ENCODE assay signal across 7 mouse cellular contexts in the genomic region with DNA sequence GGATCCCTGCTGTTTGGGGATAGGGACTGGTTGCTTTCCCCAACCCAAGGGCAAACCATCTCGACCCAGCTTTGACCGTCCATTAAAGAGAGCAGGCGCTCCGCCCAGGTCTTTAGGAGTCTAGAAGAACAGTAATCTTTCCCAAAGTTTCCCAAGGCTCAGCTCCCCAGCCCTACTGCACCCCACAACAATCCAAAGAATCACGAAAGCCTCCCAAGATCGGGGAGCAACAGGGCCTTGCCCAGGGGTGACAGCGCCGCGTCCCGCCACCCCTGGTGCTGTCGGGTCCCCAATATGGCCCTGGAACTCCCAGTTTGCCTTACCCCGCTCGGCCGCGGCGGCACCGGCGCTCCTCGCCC. TPM values are rescaled to one million over a fixed set of nuclear protein-coding genes. Genes with fewer than 3 reads are reported as not detected.
DNase-seq lines count a peak whose midpoint lies in the region; ATAC-seq lines count a peak whose summit lies in the region.

No protein-coding gene starts in this region.

- no peak for ATAC-seq in lung, embryonic 16.5 days (ENCODE audit: low read depth)
- peak; percentile 27; the same call in 1 of the 2 replicates for ATAC-seq in forebrain, embryonic 15.5 days (replicated peaks)
- ATAC-seq in liver, embryonic 13.5 days (ENCODE audit: low read depth) = no peak
- ATAC-seq in stomach, embryonic 16.5 days (ENCODE audit: insufficient read depth, low FRiP score) = no peak
- no peak for ATAC-seq in erythroid progenitor cell, adult 5-6 weeks (replicated peaks; ENCODE audit: low FRiP score, poor library complexity, severe bottlenecking)

- peak overlapping the region; percentile 94 for H3K4me2 ChIP-seq in lung, embryonic 16.5 days (ENCODE audit: low read depth, low read length)
- H3K4me2 ChIP-seq in forebrain, embryonic 15.5 days (replicated peaks) = peak overlapping the region; percentile 92
- peak overlapping the region; percentile 64 for H3K4me2 ChIP-seq in liver, embryonic 13.5 days
- H3K4me2 ChIP-seq in stomach, embryonic 16.5 days (ENCODE audit: low read depth, low read length) = peak overlapping the region; percentile 92

- peaks cover 13% of the 10 kb centered on the region for H3K4me1 ChIP-seq in lung, embryonic 16.5 days (replicated peaks; ENCODE audit: control insufficient read depth, insufficient read depth, low read length)
- H3K4me1 ChIP-seq in forebrain, embryonic 15.5 days = peaks cover 13% of the 10 kb centered on the region
- peaks cover 8% of the 10 kb centered on the region; the same call in 1 of the 2 replicates for H3K4me1 ChIP-seq in liver, embryonic 13.5 days (replicated peaks)
- peaks cover 9% of the 10 kb centered on the region; the same call in 1 of the 2 replicates for H3K4me1 ChIP-seq in stomach, embryonic 16.5 days (ENCODE audit: control insufficient read depth, insufficient read depth, low read length)

- peak overlapping the region; percentile 57 for H3K4me3 ChIP-seq in lung, embryonic 16.5 days (ENCODE audit: low read length)
- H3K4me3 ChIP-seq in forebrain, embryonic 15.5 days = peak overlapping the region; percentile 49
- H3K4me3 ChIP-seq in liver, embryonic 13.5 days (replicated peaks) = peak overlapping the region; percentile 49
- H3K4me3 ChIP-seq in stomach, embryonic 16.5 days (replicated peaks; ENCODE audit: low read length) = peak overlapping the region; percentile 54

- H3K27ac ChIP-seq in lung, embryonic 16.5 days (ENCODE audit: low read length) = no peak overlapping the region
- H3K27ac ChIP-seq in forebrain, embryonic 15.5 days (replicated peaks) = no peak overlapping the region
- no peak overlapping the region for H3K27ac ChIP-seq in liver, embryonic 13.5 days
- no peak overlapping the region for H3K27ac ChIP-seq in stomach, embryonic 16.5 days (ENCODE audit: low read length)

- no peak for DNase-seq in lung, postnatal 4 days
- DNase-seq in liver, embryonic 13.5 days = no peak
- no peak for DNase-seq in ovary, postnatal 36 days (ENCODE audit: low spot score)

- no peaks in the 10 kb centered on the region for H3K36me3 ChIP-seq in lung, embryonic 16.5 days (ENCODE audit: control insufficient read depth, insufficient read depth, low read length)
- no peaks in the 10 kb centered on the region for H3K36me3 ChIP-seq in forebrain, embryonic 15.5 days
- no peaks in the 10 kb centered on the region for H3K36me3 ChIP-seq in liver, embryonic 13.5 days
- H3K36me3 ChIP-seq in stomach, embryonic 16.5 days (ENCODE audit: control insufficient read depth, insufficient read depth, low read length) = no peaks in the 10 kb centered on the region

- H3K27me3 ChIP-seq in lung, embryonic 16.5 days (ENCODE audit: control insufficient read depth, insufficient read depth, low read depth, low read length) = peaks cover 34% of the 10 kb centered on the region
- peaks cover 41% of the 10 kb centered on the region for H3K27me3 ChIP-seq in forebrain, embryonic 15.5 days
- peaks cover 54% of the 10 kb centered on the region for H3K27me3 ChIP-seq in liver, embryonic 13.5 days
- H3K27me3 ChIP-seq in stomach, embryonic 16.5 days (ENCODE audit: control insufficient read depth, insufficient read depth, low read length) = peaks cover 39% of the 10 kb centered on the region

- 2% methylated on average over 18 of the region's 19 CpGs for WGBS in lung, embryonic 16.5 days
- 3% methylated on average over 19 of the region's 19 CpGs for WGBS in forebrain, embryonic 15.5 days
- WGBS in liver, embryonic 13.5 days (ENCODE audit: insufficient replicate concordance) = 7% methylated on average over 19 of the region's 19 CpGs
- 4% methylated on average over 19 of the region's 19 CpGs for WGBS in stomach, embryonic 16.5 days

- H3K9ac ChIP-seq in lung, embryonic 16.5 days (ENCODE audit: low read length) = peak overlapping the region; percentile 51
- H3K9ac ChIP-seq in forebrain, embryonic 15.5 days (replicated peaks) = peak overlapping the region; percentile 33; the same call in 1 of the 2 replicates
- H3K9ac ChIP-seq in liver, embryonic 13.5 days = no peak overlapping the region
- H3K9ac ChIP-seq in stomach, embryonic 16.5 days (ENCODE audit: low read length) = peak overlapping the region; percentile 38

- no peaks in the 10 kb centered on the region for H3K9me3 ChIP-seq in lung, embryonic 16.5 days (ENCODE audit: control insufficient read depth, low read length)
- H3K9me3 ChIP-seq in forebrain, embryonic 15.5 days = no peaks in the 10 kb centered on the region
- H3K9me3 ChIP-seq in liver, embryonic 13.5 days (replicated peaks) = no peaks in the 10 kb centered on the region
- no peaks in the 10 kb centered on the region for H3K9me3 ChIP-seq in stomach, embryonic 16.5 days (replicated peaks; ENCODE audit: control insufficient read depth, low read length)

RNA-seq across cellular contexts. Expression of a gene that starts 0.7 kb away (rescaled TPM):
- 6.0 and 7.5 TPM in 2 replicates for polyA plus RNA-seq in lung, embryonic 16.5 days (2015; fragmentation: Nextera tagmentation; extraction: Ambion mirVana)
- polyA plus RNA-seq in forebrain, embryonic 15.5 days (2015; fragmentation: Nextera tagmentation; extraction: Ambion mirVana) = 0.08 and 0.17 TPM in 2 replicates
- polyA plus RNA-seq in liver, embryonic 13.5 days (2015; fragmentation: Nextera tagmentation; extraction: Ambion mirVana) = 0.08 and 0.14 TPM in 2 replicates
- polyA plus RNA-seq in stomach, embryonic 16.5 days (2015; fragmentation: Nextera tagmentation; extraction: Ambion mirVana) = 0.69 and 2.0 TPM in 2 replicates
- not detected in 2 replicates for total RNA-seq in erythroid progenitor cell, adult 5-6 weeks (2015; ENCODE audit: low replicate concordance)
- total RNA-seq in erythroid progenitor cell, adult 5-6 weeks (2017; ENCODE audit: low replicate concordance) = not detected in 2 replicates

RNA-seq across cellular contexts. Expression of a gene that starts 47.3 kb away (rescaled TPM):
- 1.3 and 1.8 TPM in 2 replicates for polyA plus RNA-seq in lung, embryonic 16.5 days (2015; fragmentation: Nextera tagmentation; extraction: Ambion mirVana)
- 5.3 and 7.1 TPM in 2 replicates for polyA plus RNA-seq in forebrain, embryonic 15.5 days (2015; fragmentation: Nextera tagmentation; extraction: Ambion mirVana)
- 5.8 and 7.3 TPM in 2 replicates for polyA plus RNA-seq in liver, embryonic 13.5 days (2015; fragmentation: Nextera tagmentation; extraction: Ambion mirVana)
- 45.3 and 72.8 TPM in 2 replicates for polyA plus RNA-seq in stomach, embryonic 16.5 days (2015; fragmentation: Nextera tagmentation; extraction: Ambion mirVana)
- total RNA-seq in erythroid progenitor cell, adult 5-6 weeks (2015; ENCODE audit: low replicate concordance) = not detected in 2 replicates
- not detected in 2 replicates for total RNA-seq in erythroid progenitor cell, adult 5-6 weeks (2017; ENCODE audit: low replicate concordance)

RNA-seq across cellular contexts. Expression of a gene that starts 58.5 kb away (rescaled TPM):
- not detected in 2 replicates for polyA plus RNA-seq in lung, embryonic 16.5 days (2015; fragmentation: Nextera tagmentation; extraction: Ambion mirVana)
- polyA plus RNA-seq in forebrain, embryonic 15.5 days (2015; fragmentation: Nextera tagmentation; extraction: Ambion mirVana) = not detected in 2 replicates
- not detected in 2 replicates for polyA plus RNA-seq in liver, embryonic 13.5 days (2015; fragmentation: Nextera tagmentation; extraction: Ambion mirVana)
- polyA plus RNA-seq in stomach, embryonic 16.5 days (2015; fragmentation: Nextera tagmentation; extraction: Ambion mirVana) = not detected in 2 replicates
- not detected in 2 replicates for total RNA-seq in erythroid progenitor cell, adult 5-6 weeks (2015; ENCODE audit: low replicate concordance)
- total RNA-seq in erythroid progenitor cell, adult 5-6 weeks (2017; ENCODE audit: low replicate concordance) = not detected in 2 replicates
